Mouse (Mus musculus) hindbrain, embryonic 11.5 days (tissue): Measurements from ENCODE around the gene Ergic1. TPM values are rescaled to one million over a fixed set of nuclear protein-coding genes. Genes with fewer than 3 reads are reported as not detected.

Experiments used
- ATAC-seq: fragments of 200-750 bp; cut with Nextera tagmentation; 2 replicates; pipeline ENCODE4 v1.8.0; 2017; ENCODE audit warnings: mild to moderate bottlenecking, moderate TSS enrichment, moderate library complexity; ENCODE audit not compliant: low FRiP score
- DNase-seq: peaks from one replicate; pipeline ENCODE4 v3.0.0-alpha.2; 2015; ENCODE audit warnings: low spot score
- H3K27ac ChIP-seq: fragments of 300-500 bp; sonication (generic); 2 replicates; pipeline ENCODE4 v1.5.1; 2014; ENCODE audit warnings: mild to moderate bottlenecking, low read depth, low read length
- H3K27me3 ChIP-seq: fragments of 300-500 bp; sonication (generic); 2 replicates; pipeline ENCODE4 v1.6.1; 2014; ENCODE audit warnings: mild to moderate bottlenecking, low read length, moderate library complexity, mixed read lengths; ENCODE audit not compliant: control insufficient read depth, insufficient read depth
- H3K36me3 ChIP-seq: fragments of 300-500 bp; sonication (generic); 2 replicates; pipeline ENCODE4 v1.6.1; 2014; ENCODE audit warnings: mild to moderate bottlenecking, low read length, moderate library complexity, mixed read lengths; ENCODE audit not compliant: control insufficient read depth, insufficient read depth
- H3K4me1 ChIP-seq: fragments of 300-500 bp; sonication (generic); replicated peaks from 2 replicates; pipeline ENCODE4 v1.6.1; 2014; ENCODE audit warnings: low read length, mixed read lengths; ENCODE audit not compliant: control insufficient read depth, insufficient read depth
- H3K4me2 ChIP-seq: fragments of 300-500 bp; sonication (generic); replicated peaks from 2 replicates; pipeline ENCODE4 v1.6.1; 2014; ENCODE audit warnings: mild to moderate bottlenecking, low read depth, low read length
- H3K4me3 ChIP-seq: fragments of 300-500 bp; sonication (generic); 2 replicates; pipeline ENCODE4 v1.5.1; 2014; ENCODE audit warnings: low read depth, low read length
- H3K9ac ChIP-seq: fragments of 300-500 bp; sonication (generic); 2 replicates; pipeline ENCODE4 v1.6.1; 2014; ENCODE audit warnings: low read depth, low read length
- H3K9me3 ChIP-seq: fragments of 300-500 bp; sonication (generic); 2 replicates; pipeline ENCODE4 v1.6.1; 2016; ENCODE audit warnings: low read length; ENCODE audit not compliant: control insufficient read depth
- WGBS: fragments of 180-500 bp; shearing (Covaris S2); extraction: QIAGEN DNeasy Blood & Tissue Kit; methylation state at CpG from one replicate; pipeline ENCODE4 v1.1.7; 2014; 5-methylcytosine and 5-hydroxymethylcytosine counted together
- polyA plus RNA-seq: library from polyadenylated mRNA; unstranded; fragments of >200 nt; fragmentation: Nextera tagmentation; extraction: Ambion mirVana; gene quantifications from 2 replicates; pipeline ENCODE4 v1.2.1, GENCODE M21; 2014

Ergic1 gene
- polyA plus RNA-seq, 1 experiment from 2014 or later, result 119 TPM

- H3K27ac ChIP-seq, result no peak overlapping the region
- no peak for DNase-seq
- H3K27me3 ChIP-seq, result no peaks in the 10 kb centered on the region
- no peak overlapping the region for H3K4me3 ChIP-seq
- no peaks in the 10 kb centered on the region for H3K36me3 ChIP-seq
- WGBS, result 91% methylated on average over 8 of the region's 8 CpGs
- H3K4me1 ChIP-seq, result no peaks in the 10 kb centered on the region; the same call in 1 of the 2 replicates
- no peak overlapping the region for H3K4me2 ChIP-seq
- ATAC-seq, result no peak
- H3K9ac ChIP-seq, result no peak overlapping the region
- no peaks in the 10 kb centered on the region for H3K9me3 ChIP-seq
Measured at GRCm38 (mm10) chr17:26603311-26603710, 42.0 kb downstream of the Ergic1 start.

DNA sequence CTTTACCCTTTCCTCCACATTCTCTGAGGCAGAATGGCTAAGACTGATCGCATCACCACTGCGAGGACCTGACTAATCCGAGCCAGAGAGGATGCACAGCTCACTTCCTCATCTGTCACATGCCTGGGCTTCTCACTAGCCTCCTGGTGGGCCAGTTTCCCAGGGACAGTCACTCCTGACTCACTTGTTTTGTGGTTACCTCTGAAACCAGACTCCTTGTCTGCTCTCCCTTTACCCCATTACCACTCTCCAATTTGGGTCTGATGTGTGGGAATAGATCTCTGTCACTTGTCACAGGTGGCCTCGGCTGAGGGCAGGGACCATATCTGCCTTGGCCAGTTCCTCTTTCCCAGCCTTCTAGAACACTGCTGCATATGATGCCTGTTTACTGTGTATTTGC lies 44.3 kb downstream of the Ergic1 start:
- Histone ChIP-seq H3K9me3 (no peaks in the 10 kb centered on the region), H3K4me1 (no peaks in the 10 kb centered on the region; the same call in 1 of the 2 replicates), H3K4me2 (no peak overlapping the region), H3K36me3 (0 out of 2 replicates have a peak, but pooled peaks cover 2% of the 10 kb centered on the region), H3K27me3 (no peaks in the 10 kb centered on the region), H3K27ac (no peak overlapping the region), H3K4me3 (no peak overlapping the region), H3K9ac (no peak overlapping the region)
- no peak for ATAC-seq
- no peak for DNase-seq
- WGBS, result 92% methylated on average over 4 of the region's 4 CpGs

- Histone ChIP-seq H3K27ac (no peak overlapping the region), H3K9me3 (no peaks in the 10 kb centered on the region), H3K4me1 (no peaks in the 10 kb centered on the region; the same call in 1 of the 2 replicates), H3K27me3 (no peaks in the 10 kb centered on the region), H3K4me2 (no peak overlapping the region), H3K36me3 (0 out of 2 replicates have a peak, but pooled peaks cover 2% of the 10 kb centered on the region), H3K9ac (no peak overlapping the region), H3K4me3 (no peak overlapping the region)
- DNase-seq (no peak), ATAC-seq (no peak)
- WGBS, result 88% methylated on average over 2 of the region's 2 CpGs
Measured at GRCm38 (mm10) chr17:26606516-26606915, 45.2 kb downstream of the Ergic1 start.

DNA sequence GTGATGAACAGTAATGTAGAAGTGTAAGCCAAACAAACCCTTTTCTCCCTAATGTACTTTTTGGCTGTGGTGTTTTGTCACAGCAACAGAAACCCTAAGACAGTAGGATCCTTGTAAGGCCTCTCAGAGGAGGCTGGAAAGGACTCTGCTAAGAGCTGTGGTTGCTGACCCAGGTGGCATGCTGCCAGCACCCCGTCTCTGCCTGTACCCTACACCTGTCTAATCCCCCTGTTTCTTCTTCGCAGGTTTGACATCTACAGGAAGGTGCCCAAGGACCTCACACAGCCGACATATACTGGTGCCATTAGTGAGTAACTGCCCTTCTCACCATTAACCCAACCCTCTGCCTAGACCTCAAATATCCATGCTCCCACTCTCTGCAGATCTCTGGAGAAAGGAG lies 47.1 kb downstream of the Ergic1 start:
- Histone ChIP-seq H3K27ac (no peak overlapping the region), H3K36me3 (peaks cover 2% of the 10 kb centered on the region; the same call in 1 of the 2 replicates), H3K9ac (no peak overlapping the region), H3K4me3 (no peak overlapping the region), H3K27me3 (no peaks in the 10 kb centered on the region), H3K4me1 (no peaks in the 10 kb centered on the region), H3K4me2 (no peak overlapping the region), H3K9me3 (no peaks in the 10 kb centered on the region)
- 96% methylated on average over 3 of the region's 3 CpGs for WGBS
- no peak for DNase-seq
- no peak for ATAC-seq

DNA sequence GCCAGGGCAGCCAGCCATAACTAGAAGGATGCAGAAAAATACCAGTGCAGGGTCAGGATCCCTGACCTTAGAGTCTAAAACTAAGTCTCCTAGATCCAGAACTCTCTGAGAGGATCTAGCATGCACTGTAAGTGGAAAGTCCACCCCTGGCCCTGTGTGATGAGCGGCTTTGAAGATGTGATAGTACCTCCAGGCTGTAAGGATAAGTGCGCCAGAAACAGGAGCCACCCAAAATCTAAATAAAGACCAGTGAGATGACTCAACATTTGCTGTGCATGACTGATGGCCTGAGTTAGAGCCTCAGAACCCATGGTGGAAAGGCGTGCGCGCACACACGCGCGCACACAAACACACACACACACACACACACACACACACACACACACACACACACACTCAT lies 47.6 kb downstream of the Ergic1 start:
- Histone ChIP-seq H3K27ac (no peak overlapping the region), H3K4me2 (no peak overlapping the region), H3K4me1 (no peaks in the 10 kb centered on the region), H3K36me3 (peaks cover 2% of the 10 kb centered on the region; the same call in 1 of the 2 replicates), H3K4me3 (no peak overlapping the region), H3K27me3 (no peaks in the 10 kb centered on the region), H3K9ac (no peak overlapping the region), H3K9me3 (no peaks in the 10 kb centered on the region)
- no peak for DNase-seq
- no peak for ATAC-seq
- WGBS, result 96% methylated on average over 8 of the region's 8 CpGs

- H3K36me3 ChIP-seq, result peaks cover 2% of the 10 kb centered on the region; the same call in 1 of the 2 replicates
- no peaks in the 10 kb centered on the region for H3K4me1 ChIP-seq
- no peak overlapping the region for H3K4me2 ChIP-seq
- ATAC-seq (no peak), DNase-seq (no peak)
- no peak overlapping the region for H3K4me3 ChIP-seq
- H3K27ac ChIP-seq, result no peak overlapping the region
- WGBS, result 82% methylated on average over 8 of the region's 8 CpGs
- no peaks in the 10 kb centered on the region for H3K9me3 ChIP-seq
- H3K9ac ChIP-seq, result no peak overlapping the region
- no peaks in the 10 kb centered on the region for H3K27me3 ChIP-seq
Measured at GRCm38 (mm10) chr17:26609820-26610219, 48.5 kb downstream of the Ergic1 start.

- Histone ChIP-seq H3K4me1 (no peaks in the 10 kb centered on the region), H3K4me3 (no peak overlapping the region), H3K27me3 (no peaks in the 10 kb centered on the region), H3K36me3 (peaks cover 2% of the 10 kb centered on the region; the same call in 1 of the 2 replicates), H3K9me3 (no peaks in the 10 kb centered on the region), H3K27ac (no peak overlapping the region), H3K4me2 (no peak overlapping the region), H3K9ac (no peak overlapping the region)
- no peak for ATAC-seq
- WGBS, result 91% methylated on average over 7 of the region's 7 CpGs
- no peak for DNase-seq
Measured at GRCm38 (mm10) chr17:26611328-26611727, 50.0 kb downstream of the Ergic1 start.

DNA sequence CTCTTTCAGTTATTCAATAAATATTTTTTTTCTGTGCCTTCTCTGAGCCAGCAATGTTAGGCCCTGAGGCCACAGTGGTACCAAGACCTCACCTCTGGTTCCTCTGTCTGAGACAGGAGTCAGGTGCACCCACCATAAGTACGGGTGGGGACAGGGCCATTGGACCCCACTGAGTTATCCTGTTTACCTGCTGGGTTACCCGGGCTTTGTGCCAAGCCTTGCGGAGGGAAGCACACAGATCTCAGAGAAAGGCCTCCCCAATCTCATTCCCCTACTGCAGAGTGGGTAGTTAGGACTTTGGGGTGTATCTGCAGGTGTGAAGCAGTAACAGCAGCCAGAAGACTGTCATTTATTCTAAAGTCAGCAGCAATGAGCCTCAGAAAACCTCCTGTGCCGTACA lies 50.6 kb downstream of the Ergic1 start:
- Histone ChIP-seq H3K4me1 (no peaks in the 10 kb centered on the region), H3K9me3 (no peaks in the 10 kb centered on the region), H3K4me3 (no peak overlapping the region), H3K9ac (no peak overlapping the region), H3K36me3 (peaks cover 2% of the 10 kb centered on the region; the same call in 1 of the 2 replicates), H3K27ac (no peak overlapping the region), H3K4me2 (no peak overlapping the region), H3K27me3 (no peaks in the 10 kb centered on the region)
- ATAC-seq (no peak), DNase-seq (no peak)
- WGBS, result 95% methylated on average over 4 of the region's 4 CpGs

DNA sequence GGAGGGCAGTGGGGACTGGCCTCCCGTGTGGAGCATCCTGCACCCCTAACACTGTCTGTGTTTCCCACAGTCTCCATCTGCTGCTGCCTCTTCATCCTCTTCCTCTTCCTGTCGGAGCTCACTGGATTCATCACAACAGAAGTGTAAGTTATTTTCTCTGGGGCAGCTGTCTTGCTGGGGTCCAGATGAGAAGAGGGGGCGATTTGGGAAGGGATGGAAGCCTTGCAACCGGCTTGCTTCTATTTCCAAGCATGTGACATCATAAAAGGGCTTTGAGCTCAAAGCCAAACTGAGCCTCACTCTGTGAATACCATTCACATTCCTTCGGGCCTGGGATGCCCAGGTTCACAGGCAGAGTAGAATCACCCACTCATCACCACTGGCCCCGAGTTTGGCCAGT lies 53.0 kb downstream of the Ergic1 start:
- ATAC-seq (no peak), DNase-seq (no peak)
- no peaks in the 10 kb centered on the region for H3K27me3 ChIP-seq
- H3K9ac ChIP-seq, result no peak overlapping the region
- WGBS, result 89% methylated on average over 6 of the region's 6 CpGs
- H3K4me3 ChIP-seq, result no peak overlapping the region
- H3K36me3 ChIP-seq, result no peaks in the 10 kb centered on the region; the same call in 1 of the 2 replicates
- H3K9me3 ChIP-seq, result no peaks in the 10 kb centered on the region
- no peaks in the 10 kb centered on the region for H3K4me1 ChIP-seq
- H3K4me2 ChIP-seq, result no peak overlapping the region
- no peak overlapping the region for H3K27ac ChIP-seq
